Mouse (Mus musculus) common myeloid progenitor, adult 5-6 weeks (primary cell): Measurements from ENCODE around the gene Cacng3. TPM values are rescaled to one million over a fixed set of nuclear protein-coding genes. Genes with fewer than 3 reads are reported as not detected.

Experiments used
- ATAC-seq: replicated peaks from 2 replicates; pipeline ENCODE4 v1.8.0; 2016; ENCODE audit warnings: low read depth, mild to moderate bottlenecking, moderate TSS enrichment, inconsistent platforms; ENCODE audit not compliant: poor library complexity, severe bottlenecking
- total RNA-seq: library from RNA; stranded (forward); fragments of 200-1000, 187-1606 nt; gene quantifications from 2 replicates; pipeline ENCODE4 v1.2.3, GENCODE M21; 2017

Cacng3 gene
- not detected in 2 replicates for total RNA-seq

- peak; percentile 49 for ATAC-seq
Measured at GRCm38 (mm10) chr7:122670442-122670872, at the start of gene Cacng3. Gene Cacng3 (plus strand): TSS chr7:122670492.

- no peak for ATAC-seq
Measured at GRCm38 (mm10) chr7:122622125-122622774, 48.0 kb upstream of the Cacng3 start.

- ATAC-seq: no peak
Measured at GRCm38 (mm10) chr7:122623753-122624152, 46.5 kb upstream of the Cacng3 start.

GRCm38 (mm10) chr7:122628050-122628449 is 42.2 kb upstream of the Cacng3 start:
- no peak for ATAC-seq

- ATAC-seq: no peak
Measured at GRCm38 (mm10) chr7:122630386-122630785, 39.9 kb upstream of the Cacng3 start.

GRCm38 (mm10) chr7:122631151-122631550 is 39.1 kb upstream of the Cacng3 start:
- ATAC-seq: no peak

GRCm38 (mm10) chr7:122632946-122633345 is 37.3 kb upstream of the Cacng3 start:
- no peak for ATAC-seq

GRCm38 (mm10) chr7:122633463-122633862 is 36.8 kb upstream of the Cacng3 start:
- ATAC-seq: no peak

GRCm38 (mm10) chr7:122643676-122644075 is 26.6 kb upstream of the Cacng3 start:
- no peak for ATAC-seq

GRCm38 (mm10) chr7:122649306-122649705 is 21.0 kb upstream of the Cacng3 start:
- ATAC-seq: no peak

GRCm38 (mm10) chr7:122652523-122652922 is 17.8 kb upstream of the Cacng3 start:
- no peak for ATAC-seq

- no peak for ATAC-seq
Measured at GRCm38 (mm10) chr7:122656671-122657070, 13.6 kb upstream of the Cacng3 start.

GRCm38 (mm10) chr7:122657423-122658126 is 12.7 kb upstream of the Cacng3 start:
- no peak for ATAC-seq

GRCm38 (mm10) chr7:122665311-122666049 is 4.8 kb upstream of the Cacng3 start:
- no peak for ATAC-seq

GRCm38 (mm10) chr7:122667903-122668302 is 2.4 kb upstream of the Cacng3 start:
- ATAC-seq: no peak

- ATAC-seq: peak; percentile 100
Measured at GRCm38 (mm10) chr7:122670873-122671641, 765 bp downstream of the Cacng3 start.

- ATAC-seq: no peak
Measured at GRCm38 (mm10) chr7:122672981-122673380, 2.7 kb downstream of the Cacng3 start.

GRCm38 (mm10) chr7:122675207-122675606 is 4.9 kb downstream of the Cacng3 start:
- no peak for ATAC-seq

- ATAC-seq: no peak
Measured at GRCm38 (mm10) chr7:122701751-122702150, 31.5 kb downstream of the Cacng3 start.

- ATAC-seq: no peak
Measured at GRCm38 (mm10) chr7:122702443-122702842, 32.2 kb downstream of the Cacng3 start.
